Mouse (Mus musculus) hematopoietic stem cell, adult 5-6 weeks (primary cell): Measurements from ENCODE around the gene Dnah10. TPM values are rescaled to one million over a fixed set of nuclear protein-coding genes. Genes with fewer than 3 reads are reported as not detected.

Experiments
- total RNA-seq: library from RNA; stranded (forward); fragments of 172-1452, 232-1000 nt; gene quantifications from 2 replicates; pipeline ENCODE4 v1.2.3, GENCODE M21; 2017

The Dnah10 gene
- total RNA-seq, 1 experiment from 2014 or later = not detected

Other genes with a start within 250 kb of the Dnah10 start
- gene Rilpl2, start 246.7 kb upstream of the Dnah10 start, total RNA-seq = 45.7 and 62.1 TPM in 2 replicates
- 4.8 and 7.4 TPM in 2 replicates for gene Snrnp35, start 242.0 kb upstream of the Dnah10 start, total RNA-seq
- gene Rilpl1, start 193.7 kb upstream of the Dnah10 start, total RNA-seq = 6.0 and 9.5 TPM in 2 replicates
- gene Tmed2, start 184.4 kb upstream of the Dnah10 start, total RNA-seq = 482 and 912 TPM in 2 replicates
- gene Ddx55, start 172.2 kb upstream of the Dnah10 start, total RNA-seq = 16.0 and 16.4 TPM in 2 replicates
- 26.4 and 37.7 TPM in 2 replicates for gene Eif2b1, start 146.0 kb upstream of the Dnah10 start, total RNA-seq
- 53.2 and 80.4 TPM in 2 replicates for gene Gtf2h3, start 145.9 kb upstream of the Dnah10 start, total RNA-seq
- 18.4 and 22.1 TPM in 2 replicates for gene Atp6v0a2, start 96.5 kb upstream of the Dnah10 start, total RNA-seq
- gene Ccdc92, start 137.3 kb downstream of the Dnah10 start, total RNA-seq = 1.3 TPM in 1 of 2 replicates, not detected in the other
- 29.1 and 30.4 TPM in 2 replicates for gene Zfp664, start 137.6 kb downstream of the Dnah10 start, total RNA-seq